Mouse (Mus musculus): ENCODE data around the gene Gtf2ird1. TPM values are rescaled to one million over a fixed set of nuclear protein-coding genes. Genes with fewer than 3 reads are reported as not detected.
"Not testable (repeated sequence)": the region's sequence is repeated elsewhere in the genome, so short reads cannot be mapped to it uniquely, and the experiment has no call there.

Gtf2ird1 gene
- polyA plus RNA-seq, 1 experiment: 22.4 TPM

GRCm38 (mm10) chr5:134488596-134488995 is 32.1 kb upstream of the Gtf2ird1 start:
- no peak for DNase-seq
- 88% methylated on average over 4 of the region's 4 CpGs for WGBS
- no peaks in the 10 kb centered on the region for H3K4me1 ChIP-seq (ENCODE audit: control insufficient read depth, insufficient read depth, low read length)
- H3K27me3 ChIP-seq (replicated peaks; ENCODE audit: control insufficient read depth, insufficient read depth, low read length): no peaks in the 10 kb centered on the region
- H3K27ac ChIP-seq (ENCODE audit: insufficient read depth, low read depth, low read length): no peak overlapping the region
- no peak overlapping the region for H3K4me3 ChIP-seq (ENCODE audit: insufficient read depth, low read depth, low read length)
- no peak for TF ChIP-seq CTCF (conservative IDR thresholded peaks at IDR 0.05; ENCODE audit: insufficient read depth, insufficient read length, low read depth, low read length)
- TF ChIP-seq POLR2A (IDR thresholded peaks at IDR 0.05; ENCODE audit: low read depth, low read length): no peak
- no peaks in the 10 kb centered on the region for H3K36me3 ChIP-seq (ENCODE audit: control insufficient read depth, insufficient read depth, low read length)

- WGBS: 51% methylated on average over 10 of the region's 10 CpGs
- Histone ChIP-seq H3K4me1 (ENCODE audit: control insufficient read depth, insufficient read depth, low read length) (no peaks in the 10 kb centered on the region), H3K36me3 (ENCODE audit: control insufficient read depth, insufficient read depth, low read length) (no peaks in the 10 kb centered on the region), H3K27ac (ENCODE audit: insufficient read depth, low read depth, low read length) (no peak overlapping the region), H3K4me3 (ENCODE audit: insufficient read depth, low read depth, low read length) (no peak overlapping the region), H3K27me3 (replicated peaks; ENCODE audit: control insufficient read depth, insufficient read depth, low read length) (no peaks in the 10 kb centered on the region)
- TF ChIP-seq POLR2A (IDR thresholded peaks at IDR 0.05; ENCODE audit: low read depth, low read length) (no peak), CTCF (conservative IDR thresholded peaks at IDR 0.05; ENCODE audit: insufficient read depth, insufficient read length, low read depth, low read length) (no peak)
- no peak for DNase-seq
Measured at GRCm38 (mm10) chr5:134488042-134488441, 31.5 kb upstream of the Gtf2ird1 start.

- peak; percentile 60 for DNase-seq
- Histone ChIP-seq H3K27ac (ENCODE audit: insufficient read depth, low read depth, low read length) (no peak overlapping the region), H3K4me1 (ENCODE audit: control insufficient read depth, insufficient read depth, low read length) (no peaks in the 10 kb centered on the region), H3K36me3 (ENCODE audit: control insufficient read depth, insufficient read depth, low read length) (no peaks in the 10 kb centered on the region), H3K4me3 (ENCODE audit: insufficient read depth, low read depth, low read length) (no peak overlapping the region), H3K27me3 (replicated peaks; ENCODE audit: control insufficient read depth, insufficient read depth, low read length) (no peaks in the 10 kb centered on the region)
- WGBS: 57% methylated on average over 13 of the region's 13 CpGs
- TF ChIP-seq CTCF (conservative IDR thresholded peaks at IDR 0.05; ENCODE audit: insufficient read depth, insufficient read length, low read depth, low read length) (peak; percentile 98), POLR2A (IDR thresholded peaks at IDR 0.05; ENCODE audit: low read depth, low read length) (no peak)
Measured at GRCm38 (mm10) chr5:134485900-134486665, 29.6 kb upstream of the Gtf2ird1 start.

- Histone ChIP-seq H3K27me3 (replicated peaks; ENCODE audit: control insufficient read depth, insufficient read depth, low read length) (no peaks in the 10 kb centered on the region), H3K4me3 (ENCODE audit: insufficient read depth, low read depth, low read length) (no peak overlapping the region), H3K4me1 (ENCODE audit: control insufficient read depth, insufficient read depth, low read length) (no peaks in the 10 kb centered on the region), H3K36me3 (ENCODE audit: control insufficient read depth, insufficient read depth, low read length) (no peaks in the 10 kb centered on the region), H3K27ac (ENCODE audit: insufficient read depth, low read depth, low read length) (no peak overlapping the region)
- 73% methylated on average over 7 of the region's 7 CpGs for WGBS
- no peak for DNase-seq
- TF ChIP-seq CTCF (conservative IDR thresholded peaks at IDR 0.05; ENCODE audit: insufficient read depth, insufficient read length, low read depth, low read length) (no peak), POLR2A (IDR thresholded peaks at IDR 0.05; ENCODE audit: low read depth, low read length) (no peak)
Measured at GRCm38 (mm10) chr5:134485183-134485730, 28.7 kb upstream of the Gtf2ird1 start.

GRCm38 (mm10) chr5:134483291-134483690 is 26.8 kb upstream of the Gtf2ird1 start:
- Histone ChIP-seq H3K36me3 (ENCODE audit: control insufficient read depth, insufficient read depth, low read length) (no peaks in the 10 kb centered on the region), H3K27me3 (replicated peaks; ENCODE audit: control insufficient read depth, insufficient read depth, low read length) (no peaks in the 10 kb centered on the region), H3K27ac (ENCODE audit: insufficient read depth, low read depth, low read length) (no peak overlapping the region), H3K4me3 (ENCODE audit: insufficient read depth, low read depth, low read length) (no peak overlapping the region), H3K4me1 (ENCODE audit: control insufficient read depth, insufficient read depth, low read length) (no peaks in the 10 kb centered on the region)
- no peak for TF ChIP-seq POLR2A (IDR thresholded peaks at IDR 0.05; ENCODE audit: low read depth, low read length)
- no peak for TF ChIP-seq CTCF (conservative IDR thresholded peaks at IDR 0.05; ENCODE audit: insufficient read depth, insufficient read length, low read depth, low read length)
- WGBS: 81% methylated on average over 1 of the region's 1 CpGs
- DNase-seq: no peak

- Histone ChIP-seq H3K27ac (ENCODE audit: insufficient read depth, low read depth, low read length) (no peak overlapping the region), H3K36me3 (ENCODE audit: control insufficient read depth, insufficient read depth, low read length) (no peaks in the 10 kb centered on the region), H3K27me3 (replicated peaks; ENCODE audit: control insufficient read depth, insufficient read depth, low read length) (no peaks in the 10 kb centered on the region), H3K4me1 (ENCODE audit: control insufficient read depth, insufficient read depth, low read length) (no peaks in the 10 kb centered on the region), H3K4me3 (ENCODE audit: insufficient read depth, low read depth, low read length) (no peak overlapping the region)
- DNase-seq: no peak
- TF ChIP-seq CTCF (conservative IDR thresholded peaks at IDR 0.05; ENCODE audit: insufficient read depth, insufficient read length, low read depth, low read length) (no peak), POLR2A (IDR thresholded peaks at IDR 0.05; ENCODE audit: low read depth, low read length) (no peak)
- WGBS: 70% methylated on average over 11 of the region's 11 CpGs
Measured at GRCm38 (mm10) chr5:134482331-134482730, 25.8 kb upstream of the Gtf2ird1 start.

- H3K27me3 ChIP-seq (replicated peaks; ENCODE audit: control insufficient read depth, insufficient read depth, low read length); H3K4me1 ChIP-seq (ENCODE audit: control insufficient read depth, insufficient read depth, low read length); H3K4me3 ChIP-seq (ENCODE audit: insufficient read depth, low read depth, low read length); DNase-seq; H3K36me3 ChIP-seq (ENCODE audit: control insufficient read depth, insufficient read depth, low read length); H3K27ac ChIP-seq (ENCODE audit: insufficient read depth, low read depth, low read length): not testable (repeated sequence)
Measured at GRCm38 (mm10) chr5:134478886-134479285, 22.4 kb upstream of the Gtf2ird1 start.

GRCm38 (mm10) chr5:134475686-134476085 is 19.2 kb upstream of the Gtf2ird1 start:
- 96% methylated on average over 7 of the region's 7 CpGs for WGBS
- H3K4me3 ChIP-seq (ENCODE audit: insufficient read depth, low read depth, low read length); H3K4me1 ChIP-seq (ENCODE audit: control insufficient read depth, insufficient read depth, low read length); H3K27me3 ChIP-seq (replicated peaks; ENCODE audit: control insufficient read depth, insufficient read depth, low read length); H3K36me3 ChIP-seq (ENCODE audit: control insufficient read depth, insufficient read depth, low read length); DNase-seq; H3K27ac ChIP-seq (ENCODE audit: insufficient read depth, low read depth, low read length): not testable (repeated sequence)
